Mouse (Mus musculus) heart, embryonic 11.5 days (tissue): ENCODE results near the gene Pnldc1. TPM values are rescaled to one million over a fixed set of nuclear protein-coding genes. Genes with fewer than 3 reads are reported as not detected.
"Not testable (repeated sequence)": the region's sequence is repeated elsewhere in the genome, so short reads cannot be mapped to it uniquely, and the experiment has no call there.

Experiments
- ATAC-seq: fragments of 200-750 bp; cut with Nextera tagmentation; replicated peaks from 2 replicates; pipeline ENCODE4 v1.8.0; 2017; ENCODE audit warnings: moderate library complexity; ENCODE audit not compliant: insufficient number of reproducible peaks, low FRiP score, low TSS enrichment
- H3K27ac ChIP-seq: fragments of 300-500 bp; sonication (generic); 2 replicates; pipeline ENCODE4 v1.5.1; 2014; ENCODE audit warnings: mild to moderate bottlenecking, low read depth, low read length
- H3K27me3 ChIP-seq: fragments of 300-500 bp; sonication (generic); 2 replicates; pipeline ENCODE4 v1.6.1; 2014; ENCODE audit warnings: mild to moderate bottlenecking, low read length, mixed read lengths; ENCODE audit not compliant: control insufficient read depth, insufficient read depth
- H3K36me3 ChIP-seq: fragments of 300-500 bp; sonication (generic); 2 replicates; pipeline ENCODE4 v1.6.1; 2014; ENCODE audit warnings: mild to moderate bottlenecking, low read length, moderate library complexity, mixed read lengths; ENCODE audit not compliant: control insufficient read depth, insufficient read depth
- H3K4me1 ChIP-seq: fragments of 300-500 bp; sonication (generic); 2 replicates; pipeline ENCODE4 v1.6.1; 2014; ENCODE audit warnings: low read length; ENCODE audit not compliant: control insufficient read depth, insufficient read depth
- H3K4me2 ChIP-seq: fragments of 300-500 bp; sonication (generic); 2 replicates; pipeline ENCODE4 v1.6.1; 2014; ENCODE audit warnings: mild to moderate bottlenecking, moderate library complexity
- H3K4me3 ChIP-seq: fragments of 300-500 bp; sonication (generic); 2 replicates; pipeline ENCODE4 v1.5.1; 2014; ENCODE audit warnings: low read depth, low read length
- H3K9ac ChIP-seq: fragments of 300-500 bp; sonication (generic); 2 replicates; pipeline ENCODE4 v1.6.1; 2014; ENCODE audit warnings: mild to moderate bottlenecking, low read depth, low read length, moderate library complexity
- H3K9me3 ChIP-seq: fragments of 300-500 bp; sonication (generic); replicated peaks from 2 replicates; pipeline ENCODE4 v1.6.1; 2016; ENCODE audit warnings: low read length; ENCODE audit not compliant: control insufficient read depth
- WGBS: fragments of 180-500 bp; shearing (Covaris S2); extraction: QIAGEN DNeasy Blood & Tissue Kit; methylation state at CpG from one replicate; pipeline ENCODE4 v1.1.7; 2014; ENCODE audit not compliant: insufficient replicate concordance; 5-methylcytosine and 5-hydroxymethylcytosine counted together
- polyA plus RNA-seq: library from polyadenylated mRNA; unstranded; fragments of >200 nt; fragmentation: Nextera tagmentation; extraction: Ambion mirVana; gene quantifications from 2 replicates; pipeline ENCODE4 v1.2.1, GENCODE M21; 2014

Pnldc1 gene
- 1.2 and 1.7 TPM in 2 replicates for polyA plus RNA-seq

- Histone ChIP-seq H3K4me1 (peaks cover under 1% of the 10 kb centered on the region; the same call in 1 of the 2 replicates), H3K9ac (no peak within 1 kb of the TSS)
- ATAC-seq: no peak
Observed at GRCm38 (mm10) chr17:12909361-12910280, at the start of gene Pnldc1. Pnldc1 (minus strand) TSS chr17:12910230.

GRCm38 (mm10) chr17:12959377-12959776, 49.3 kb upstream of the Pnldc1 start:
- not testable (repeated sequence) for ATAC-seq, H3K4me3 ChIP-seq, H3K4me2 ChIP-seq, H3K27ac ChIP-seq, H3K9ac ChIP-seq, H3K9me3 ChIP-seq, H3K27me3 ChIP-seq, H3K4me1 ChIP-seq, H3K36me3 ChIP-seq
- WGBS: 47% methylated on average over 1 of the region's 2 CpGs

More at GRCm38 (mm10) chr17:12909361-12910280, at the start of gene Pnldc1:
- no peak within 1 kb of the TSS for H3K4me3 ChIP-seq
- WGBS: 70% methylated on average over 35 of the region's 35 CpGs
- H3K9me3 ChIP-seq: no peaks in the 10 kb centered on the region
- H3K27me3 ChIP-seq: no peaks in the 10 kb centered on the region
- no peak within 1 kb of the TSS for H3K4me2 ChIP-seq
- no peak within 1 kb of the TSS for H3K27ac ChIP-seq
- peaks cover 28% of the 10 kb centered on the region for H3K36me3 ChIP-seq

- ATAC-seq: no peak
- Histone ChIP-seq H3K27me3 (no peaks in the 10 kb centered on the region), H3K4me3 (no peak overlapping the region), H3K4me2 (no peak overlapping the region), H3K27ac (no peak overlapping the region), H3K9ac (no peak overlapping the region), H3K36me3 (peaks cover 4% of the 10 kb centered on the region), H3K9me3 (no peaks in the 10 kb centered on the region), H3K4me1 (0 out of 2 replicates have a peak, but pooled peaks cover 5% of the 10 kb centered on the region)
- WGBS: 90% methylated on average over 8 of the region's 8 CpGs
Observed at GRCm38 (mm10) chr17:12956664-12957063, 46.6 kb upstream of the Pnldc1 start.

- H3K27me3 ChIP-seq: no peaks in the 10 kb centered on the region
- H3K4me2 ChIP-seq: no peak overlapping the region
- ATAC-seq: no peak
- WGBS: 86% methylated on average over 5 of the region's 5 CpGs
- H3K9ac ChIP-seq: no peak overlapping the region
- no peaks in the 10 kb centered on the region for H3K4me1 ChIP-seq
- peaks cover 16% of the 10 kb centered on the region for H3K36me3 ChIP-seq
- H3K4me3 ChIP-seq: no peak overlapping the region
- no peak overlapping the region for H3K27ac ChIP-seq
- H3K9me3 ChIP-seq: no peaks in the 10 kb centered on the region
Observed at GRCm38 (mm10) chr17:12949669-12950068, 39.6 kb upstream of the Pnldc1 start.

- 89% methylated on average over 6 of the region's 6 CpGs for WGBS
- Histone ChIP-seq H3K4me1 (peaks cover 3% of the 10 kb centered on the region), H3K4me3 (no peak overlapping the region), H3K27me3 (no peaks in the 10 kb centered on the region), H3K36me3 (peaks cover 8% of the 10 kb centered on the region), H3K9me3 (no peaks in the 10 kb centered on the region), H3K4me2 (no peak overlapping the region), H3K27ac (no peak overlapping the region), H3K9ac (no peak overlapping the region)
- no peak for ATAC-seq
Observed at GRCm38 (mm10) chr17:12942459-12943162, 32.6 kb upstream of the Pnldc1 start.

GRCm38 (mm10) chr17:12941543-12942260, 31.7 kb upstream of the Pnldc1 start:
- H3K9ac ChIP-seq: no peak overlapping the region
- H3K27me3 ChIP-seq: no peaks in the 10 kb centered on the region
- H3K4me3 ChIP-seq: no peak overlapping the region
- no peak overlapping the region for H3K27ac ChIP-seq
- no peak for ATAC-seq
- no peak overlapping the region for H3K4me2 ChIP-seq
- WGBS: 73% methylated on average over 8 of the region's 8 CpGs
- no peaks in the 10 kb centered on the region for H3K9me3 ChIP-seq
- peaks cover 8% of the 10 kb centered on the region for H3K36me3 ChIP-seq
- peaks cover 3% of the 10 kb centered on the region for H3K4me1 ChIP-seq

- ATAC-seq: no peak
- H3K27ac ChIP-seq: no peak within 1 kb of the TSS
Observed at GRCm38 (mm10) chr17:12940151-12940805, 30.2 kb upstream of the Pnldc1 start, which contains the start of gene Acat3. Acat3 (minus strand) TSS chr17:12940600.

More at GRCm38 (mm10) chr17:12940151-12940805, 30.2 kb upstream of the Pnldc1 start, which contains the start of gene Acat3:
- H3K4me3 ChIP-seq: peak within 1 kb of the TSS; percentile 31
- H3K4me2 ChIP-seq: peak within 1 kb of the TSS; percentile 67
- H3K36me3 ChIP-seq: peaks cover 4% of the 10 kb centered on the region; the same call in 1 of the 2 replicates
- H3K4me1 ChIP-seq: peaks cover 3% of the 10 kb centered on the region
- no peaks in the 10 kb centered on the region for H3K9me3 ChIP-seq
- WGBS: 17% methylated on average over 27 of the region's 27 CpGs
- 0 out of 2 replicates have a peak within 1 kb of the TSS, but pooled peaks have one; percentile 10 for H3K9ac ChIP-seq
- no peaks in the 10 kb centered on the region for H3K27me3 ChIP-seq
